Mouse (Mus musculus): Measurements from ENCODE around the gene Unc13c.
A peak's percentile ranks its signal among the peaks of the same experiment; 100 is the strongest.

The Unc13c gene

DNA sequence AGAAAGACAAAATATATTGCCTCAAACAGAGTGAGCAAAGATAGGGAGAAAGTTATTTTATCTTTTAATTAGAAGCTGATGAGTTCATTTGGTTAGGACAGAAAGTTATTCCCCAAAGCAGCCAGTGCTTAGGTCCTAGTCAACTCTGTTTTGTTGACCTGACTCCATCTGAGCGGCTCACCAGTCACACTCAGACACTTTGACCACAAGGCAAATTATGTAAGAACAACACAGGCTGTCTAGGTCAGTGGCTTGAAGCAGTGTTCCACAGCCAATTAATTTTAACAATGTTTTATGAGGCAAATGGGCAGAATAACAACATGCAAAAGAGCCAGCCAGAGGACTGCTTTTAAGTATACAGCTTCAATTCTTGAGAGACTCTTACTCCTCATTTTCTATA is 343.6 kb downstream of the Unc13c start:
- no peak for DNase-seq (ENCODE audit: low spot score)

DNA sequence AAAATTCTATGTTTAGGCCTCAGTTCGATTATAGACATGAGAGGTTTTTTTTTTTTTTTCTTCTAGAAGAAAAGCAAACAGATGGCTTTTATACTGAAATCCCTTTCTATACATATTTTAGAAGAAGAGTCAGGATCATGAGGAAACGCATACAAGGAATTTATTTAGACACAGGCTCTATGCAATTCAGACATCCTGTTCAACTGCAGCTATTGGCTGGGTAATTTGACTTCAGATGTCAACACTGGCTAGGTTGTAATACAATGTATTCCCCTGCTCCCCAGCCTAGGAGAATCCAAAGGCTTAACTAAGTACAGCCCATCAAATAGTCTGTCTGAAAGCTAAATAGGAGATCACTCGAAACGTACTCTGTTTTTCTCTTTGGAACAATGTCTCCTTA is 355.9 kb downstream of the Unc13c start:
- no peak for DNase-seq (ENCODE audit: low spot score)

DNA sequence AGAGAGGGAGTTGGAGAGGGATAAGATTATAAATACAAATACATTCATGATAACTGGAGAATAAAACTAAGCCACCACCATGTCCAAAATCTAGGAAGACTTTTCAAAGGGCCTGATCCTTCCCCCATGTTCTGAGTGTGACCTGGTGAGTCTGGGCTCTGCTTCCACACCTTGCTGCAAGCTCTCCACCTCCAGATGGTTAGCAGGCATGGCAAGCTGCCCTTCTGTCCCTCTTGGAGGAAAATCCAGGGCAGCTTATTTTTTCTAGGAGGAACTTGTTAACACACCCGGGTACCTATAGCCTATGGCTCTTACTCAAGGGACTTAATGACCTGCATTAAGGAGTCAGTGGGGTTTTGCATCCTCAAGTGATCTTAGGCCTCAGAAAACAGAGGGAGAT is 364.8 kb downstream of the Unc13c start:
- no peak for DNase-seq (ENCODE audit: low spot score)

GRCm38 (mm10) chr9:73565558-73565957 is 403.2 kb downstream of the Unc13c start:
- no peak for DNase-seq (ENCODE audit: low spot score)

- DNase-seq (ENCODE audit: low spot score): no peak
Observed at GRCm38 (mm10) chr9:73560037-73560436, 408.7 kb downstream of the Unc13c start.

DNA sequence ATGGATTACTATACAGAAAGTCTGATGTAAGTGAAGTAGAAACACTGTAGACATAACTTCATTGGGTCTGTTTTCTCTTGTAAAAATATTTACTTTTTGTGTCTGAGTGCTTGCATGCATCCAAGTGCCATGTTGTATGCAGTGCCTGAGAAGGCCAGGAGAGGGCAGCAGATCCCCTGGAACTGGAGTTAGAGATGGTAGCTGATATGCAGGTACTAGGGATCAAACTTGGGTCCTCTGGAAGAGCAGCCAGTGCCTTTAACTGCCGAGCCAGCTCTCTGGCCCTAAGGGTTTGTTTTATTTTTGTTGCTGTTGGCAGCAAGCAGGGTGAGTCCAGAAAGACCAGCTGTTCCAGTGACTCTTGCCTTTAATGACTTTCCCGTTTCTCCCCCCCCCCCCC is 411.0 kb downstream of the Unc13c start:
- peak; percentile 1 for DNase-seq (ENCODE audit: low spot score)

- no peak for DNase-seq (ENCODE audit: low spot score)
Observed at GRCm38 (mm10) chr9:73555354-73555753, 413.4 kb downstream of the Unc13c start.

GRCm38 (mm10) chr9:73472568-73472967 is 496.2 kb downstream of the Unc13c start:
- no peak for DNase-seq (ENCODE audit: low spot score)

DNA sequence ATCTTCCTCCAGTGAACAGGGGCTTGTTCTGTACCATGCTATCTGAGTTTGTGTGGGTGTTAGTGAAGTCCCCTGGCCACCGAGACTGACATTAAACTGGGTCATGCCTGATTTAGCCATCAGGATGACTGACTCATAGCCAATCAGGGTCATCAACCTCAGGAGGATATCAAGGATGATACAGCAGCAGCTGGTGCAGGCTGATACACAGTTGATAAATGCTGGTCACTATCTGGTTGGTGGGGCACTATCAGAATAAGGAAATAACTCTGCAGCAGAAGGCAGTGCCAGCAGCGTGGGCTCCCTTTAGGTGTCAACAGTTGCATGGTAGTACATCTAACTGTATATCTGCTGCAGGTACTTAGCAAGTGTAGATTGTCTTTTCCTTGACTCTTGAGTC is 506.7 kb downstream of the Unc13c start:
- DNase-seq (ENCODE audit: low spot score): no peak

- DNase-seq (ENCODE audit: low spot score): no peak
Observed at GRCm38 (mm10) chr9:73450009-73450408, 518.8 kb downstream of the Unc13c start.

- no peak for DNase-seq (ENCODE audit: low spot score)
Observed at GRCm38 (mm10) chr9:73449216-73449615, 519.5 kb downstream of the Unc13c start.

- no peak for DNase-seq (ENCODE audit: low spot score)
Observed at GRCm38 (mm10) chr9:73431925-73432324, 536.8 kb downstream of the Unc13c start.

Data from spleen, adult 12 weeks (tissue).